Mouse (Mus musculus) forebrain, embryonic 16.5 days (tissue): Measurements from ENCODE around the gene Ttc27. TPM values are rescaled to one million over a fixed set of nuclear protein-coding genes. Genes with fewer than 3 reads are reported as not detected.
"Not testable (repeated sequence)": the region's sequence is repeated elsewhere in the genome, so short reads cannot be mapped to it uniquely, and the experiment has no call there.

Experiments used
- ATAC-seq: fragments of 200-750 bp; cut with Nextera tagmentation; 2 replicates; pipeline ENCODE4 v1.8.0; 2017; ENCODE audit warnings: mild to moderate bottlenecking, moderate library complexity
- H3K27ac ChIP-seq: fragments of 300-500 bp; sonication (generic); 2 replicates; pipeline ENCODE4 v1.5.1; 2014; ENCODE audit warnings: low read length, control low read depth
- H3K27me3 ChIP-seq: fragments of 300-500 bp; sonication (generic); replicated peaks from 2 replicates; pipeline ENCODE4 v1.6.1; 2014; ENCODE audit warnings: low read length; ENCODE audit not compliant: control insufficient read depth, insufficient read depth
- H3K36me3 ChIP-seq: fragments of 300-500 bp; sonication (generic); 2 replicates; pipeline ENCODE4 v1.6.1; 2014; ENCODE audit not compliant: control insufficient read depth, insufficient read depth
- H3K4me1 ChIP-seq: fragments of 300-500 bp; sonication (generic); replicated peaks from 2 replicates; pipeline ENCODE4 v1.6.1; 2014; ENCODE audit warnings: low read length; ENCODE audit not compliant: control insufficient read depth, insufficient read depth
- H3K4me2 ChIP-seq: fragments of 300-500 bp; sonication (generic); 2 replicates; pipeline ENCODE4 v1.6.1; 2014; ENCODE audit warnings: mild to moderate bottlenecking, low read length, control low read depth
- H3K4me3 ChIP-seq: fragments of 300-500 bp; sonication (generic); replicated peaks from 2 replicates; pipeline ENCODE4 v1.5.1; 2014; ENCODE audit warnings: mild to moderate bottlenecking, low read length, control low read depth
- H3K9ac ChIP-seq: fragments of 300-500 bp; sonication (generic); replicated peaks from 2 replicates; pipeline ENCODE4 v1.6.1; 2014; ENCODE audit warnings: low read depth, low read length, control low read depth
- H3K9me3 ChIP-seq: fragments of 300-500 bp; sonication (generic); 2 replicates; pipeline ENCODE4 v1.6.1; 2016; ENCODE audit warnings: low read length; ENCODE audit not compliant: control insufficient read depth
- WGBS: fragments of 180-500 bp; shearing (Covaris S2); extraction: QIAGEN DNeasy Blood & Tissue Kit; methylation state at CpG from one replicate; pipeline ENCODE4 v1.1.7; 2014; 5-methylcytosine and 5-hydroxymethylcytosine counted together
- polyA plus RNA-seq: library from polyadenylated mRNA; unstranded; fragments of >200 nt; fragmentation: Nextera tagmentation; extraction: Ambion mirVana; gene quantifications from 2 replicates; pipeline ENCODE4 v1.2.1, GENCODE M21; 2015

Gene Ttc27
- 17.9 and 18.8 TPM in 2 replicates for polyA plus RNA-seq

- under 1% methylated on average over 31 of the region's 31 CpGs for WGBS
Measured at GRCm38 (mm10) chr17:74717618-74718151, at the start of gene Ttc27. Ttc27 (plus strand) TSS chr17:74717732.

GRCm38 (mm10) chr17:74668010-74668409 is 49.5 kb upstream of the Ttc27 start:
- no peak overlapping the region for H3K27ac ChIP-seq
- H3K9ac ChIP-seq, result no peak overlapping the region
- no peaks in the 10 kb centered on the region for H3K9me3 ChIP-seq
- WGBS, result 83% methylated on average over 1 of the region's 1 CpGs
- no peaks in the 10 kb centered on the region for H3K27me3 ChIP-seq
- H3K4me3 ChIP-seq, result no peak overlapping the region
- H3K4me2 ChIP-seq, result no peak overlapping the region
- H3K4me1 ChIP-seq, result no peaks in the 10 kb centered on the region
- no peak for ATAC-seq
- peaks cover 18% of the 10 kb centered on the region for H3K36me3 ChIP-seq

More at GRCm38 (mm10) chr17:74717618-74718151, at the start of gene Ttc27:
- H3K4me2 ChIP-seq, result peak within 1 kb of the TSS; percentile 85
- H3K36me3 ChIP-seq, result peaks cover 3% of the 10 kb centered on the region; the same call in 1 of the 2 replicates
- H3K4me1 ChIP-seq, result peaks cover 7% of the 10 kb centered on the region
- ATAC-seq, result peak; percentile 93
- H3K27me3 ChIP-seq, result peaks cover 5% of the 10 kb centered on the region
- no peak within 1 kb of the TSS for H3K27ac ChIP-seq
- H3K9ac ChIP-seq, result peak within 1 kb of the TSS; percentile 62
- H3K9me3 ChIP-seq, result no peaks in the 10 kb centered on the region
- H3K4me3 ChIP-seq, result peak within 1 kb of the TSS; percentile 75

- Histone ChIP-seq H3K36me3 (peaks cover 13% of the 10 kb centered on the region), H3K4me2 (no peak overlapping the region)
- no peak for ATAC-seq
Measured at GRCm38 (mm10) chr17:74670031-74670430, 47.5 kb upstream of the Ttc27 start.

DNA sequence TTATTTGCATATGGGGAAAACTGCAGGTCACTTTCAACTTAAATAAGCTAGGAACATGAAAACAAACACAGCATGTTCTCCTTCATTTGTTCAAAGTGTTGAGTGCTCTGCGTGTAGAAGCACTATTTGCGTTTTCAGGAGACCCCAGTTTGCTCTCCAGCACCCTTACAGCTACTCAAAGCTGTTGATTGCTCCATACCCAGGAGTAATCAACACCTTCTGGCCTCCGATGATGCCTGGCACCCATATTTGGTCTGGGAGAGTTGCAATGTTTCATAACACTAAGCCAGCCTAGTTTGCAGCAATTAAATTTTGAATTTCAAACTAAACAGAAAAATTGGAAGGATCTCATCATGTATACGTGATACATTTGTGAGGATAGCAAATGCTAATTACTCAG is 45.1 kb upstream of the Ttc27 start:
- WGBS, result 77% methylated on average over 4 of the region's 4 CpGs
- Histone ChIP-seq H3K36me3 (peaks cover 15% of the 10 kb centered on the region), H3K4me3 (no peak overlapping the region)

More at GRCm38 (mm10) chr17:74670031-74670430, 47.5 kb upstream of the Ttc27 start:
- H3K27ac ChIP-seq, result no peak overlapping the region
- H3K4me1 ChIP-seq, result no peaks in the 10 kb centered on the region
- H3K9me3 ChIP-seq, result no peaks in the 10 kb centered on the region
- no peak overlapping the region for H3K4me3 ChIP-seq
- WGBS, result 93% methylated on average over 13 of the region's 13 CpGs
- H3K27me3 ChIP-seq, result no peaks in the 10 kb centered on the region
- no peak overlapping the region for H3K9ac ChIP-seq

DNA sequence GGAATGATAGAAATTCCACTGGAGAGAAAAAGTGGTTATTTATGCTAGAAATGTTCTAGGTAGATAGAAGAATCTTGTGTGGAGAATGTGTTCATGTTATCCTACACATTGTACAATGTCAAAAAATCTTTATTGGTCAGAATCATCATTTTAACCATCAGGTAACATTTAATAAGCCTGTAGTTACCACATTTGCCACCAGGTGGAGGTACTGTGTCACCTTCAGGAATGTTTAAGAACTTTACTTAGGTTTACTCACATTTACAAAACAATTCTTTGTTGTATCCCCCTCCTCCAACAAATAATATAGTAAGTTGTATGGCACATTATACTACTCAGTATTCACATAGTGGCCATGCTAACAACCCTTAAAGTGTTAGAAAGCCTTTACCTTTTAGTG is 44.3 kb upstream of the Ttc27 start:
- no peaks in the 10 kb centered on the region for H3K9me3 ChIP-seq
- H3K36me3 ChIP-seq, result peaks cover 19% of the 10 kb centered on the region
- no peak overlapping the region for H3K27ac ChIP-seq
- no peak overlapping the region for H3K4me2 ChIP-seq
- no peak overlapping the region for H3K4me3 ChIP-seq
- no peak overlapping the region for H3K9ac ChIP-seq
- H3K4me1 ChIP-seq, result no peaks in the 10 kb centered on the region
- no peak for ATAC-seq
- H3K27me3 ChIP-seq, result no peaks in the 10 kb centered on the region

More for the DNA sequence above, 45.1 kb upstream of the Ttc27 start:
- H3K4me2 ChIP-seq, result no peak overlapping the region
- no peak for ATAC-seq
- no peak overlapping the region for H3K27ac ChIP-seq
- H3K9ac ChIP-seq, result no peak overlapping the region
- no peaks in the 10 kb centered on the region for H3K4me1 ChIP-seq
- no peaks in the 10 kb centered on the region for H3K9me3 ChIP-seq
- H3K27me3 ChIP-seq, result no peaks in the 10 kb centered on the region

DNA sequence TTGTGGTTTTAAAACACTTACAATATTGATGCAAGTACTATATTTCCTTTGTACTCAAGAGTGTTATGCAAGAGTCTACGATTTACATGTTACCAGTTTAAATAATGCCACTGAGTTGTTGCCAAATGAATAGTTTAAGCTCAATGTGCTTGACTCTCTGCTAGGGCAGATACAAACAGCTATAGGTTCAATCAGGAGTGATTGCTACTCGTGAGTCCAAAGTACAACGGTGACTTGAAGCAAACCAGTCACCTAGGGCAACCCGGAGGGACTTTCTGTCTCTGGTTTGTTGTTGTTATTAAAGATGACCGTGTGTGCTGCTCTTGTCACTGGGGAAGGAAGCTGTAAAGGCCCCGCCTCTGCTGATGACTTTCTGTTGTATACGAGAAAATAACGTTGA is 39.5 kb upstream of the Ttc27 start:
- ATAC-seq, result no peak
- Histone ChIP-seq H3K27ac (no peak overlapping the region), H3K4me3 (no peak overlapping the region), H3K9me3 (no peaks in the 10 kb centered on the region), H3K36me3 (peaks cover 17% of the 10 kb centered on the region), H3K9ac (no peak overlapping the region), H3K4me1 (no peaks in the 10 kb centered on the region), H3K27me3 (no peaks in the 10 kb centered on the region), H3K4me2 (no peak overlapping the region)
- 93% methylated on average over 8 of the region's 8 CpGs for WGBS

DNA sequence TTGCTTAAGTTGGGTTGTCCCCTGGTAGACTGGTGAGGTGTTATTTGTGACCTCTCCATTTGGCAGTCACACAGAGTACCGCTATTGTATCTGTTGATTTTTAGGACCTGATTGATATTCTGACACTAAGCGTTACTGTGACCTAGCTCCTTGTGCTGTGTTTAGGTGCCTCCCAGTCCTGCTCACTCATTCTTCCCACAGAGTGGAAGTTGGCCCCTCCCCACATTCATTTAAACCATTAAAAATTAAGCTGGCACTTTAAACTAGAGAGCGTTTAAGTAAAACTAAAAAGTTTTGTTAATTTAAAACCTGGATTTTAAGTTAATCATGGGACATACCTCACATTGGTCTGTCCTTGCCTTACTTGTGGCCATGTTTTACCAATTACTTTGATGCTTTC is 32.6 kb upstream of the Ttc27 start:
- H3K36me3 ChIP-seq, result peaks cover 6% of the 10 kb centered on the region; the same call in 1 of the 2 replicates
- H3K4me1 ChIP-seq, result no peaks in the 10 kb centered on the region
- no peak overlapping the region for H3K27ac ChIP-seq
- no peaks in the 10 kb centered on the region for H3K9me3 ChIP-seq
- no peak overlapping the region for H3K4me2 ChIP-seq
- 92% methylated on average over 3 of the region's 3 CpGs for WGBS
- H3K4me3 ChIP-seq, result no peak overlapping the region
- H3K27me3 ChIP-seq, result no peaks in the 10 kb centered on the region
- ATAC-seq, result no peak
- H3K9ac ChIP-seq, result no peak overlapping the region

- no peak overlapping the region for H3K27ac ChIP-seq
- H3K9me3 ChIP-seq, result no peaks in the 10 kb centered on the region
- H3K4me2 ChIP-seq, result no peak overlapping the region
- H3K9ac ChIP-seq, result no peak overlapping the region
- peaks cover 24% of the 10 kb centered on the region for H3K36me3 ChIP-seq
- no peaks in the 10 kb centered on the region for H3K4me1 ChIP-seq
- 93% methylated on average over 2 of the region's 2 CpGs for WGBS
- no peak overlapping the region for H3K4me3 ChIP-seq
- ATAC-seq, result no peak
- no peaks in the 10 kb centered on the region for H3K27me3 ChIP-seq
Measured at GRCm38 (mm10) chr17:74688555-74688954, 29.0 kb upstream of the Ttc27 start.

DNA sequence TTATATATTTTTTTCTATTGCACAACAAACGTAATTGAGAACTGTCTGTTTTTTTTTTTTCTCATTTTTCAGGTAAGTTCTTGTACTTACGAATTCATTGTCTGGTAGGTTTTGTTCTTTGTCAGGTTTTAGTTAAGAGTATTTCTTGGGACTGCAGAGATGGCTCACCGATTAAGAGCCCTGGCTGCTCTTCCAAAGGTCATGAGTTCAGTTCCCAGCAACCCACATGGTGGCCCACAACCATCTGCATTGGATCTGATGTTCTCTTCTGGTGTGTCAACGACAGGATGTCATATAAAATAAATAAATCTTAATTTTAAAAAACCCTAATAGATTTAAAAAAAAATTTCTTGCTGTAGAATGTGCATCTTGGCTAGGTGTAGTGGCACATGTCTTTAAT is 28.1 kb upstream of the Ttc27 start:
- Histone ChIP-seq H3K9me3 (no peaks in the 10 kb centered on the region), H3K9ac (no peak overlapping the region), H3K27me3 (no peaks in the 10 kb centered on the region), H3K4me3 (no peak overlapping the region), H3K4me2 (no peak overlapping the region), H3K4me1 (no peaks in the 10 kb centered on the region), H3K36me3 (peaks cover 25% of the 10 kb centered on the region), H3K27ac (no peak overlapping the region)
- 97% methylated on average over 4 of the region's 4 CpGs for WGBS
- no peak for ATAC-seq

- H3K9ac ChIP-seq, H3K4me3 ChIP-seq, H3K27ac ChIP-seq, H3K4me1 ChIP-seq, ATAC-seq, H3K9me3 ChIP-seq, H3K27me3 ChIP-seq, H3K4me2 ChIP-seq: not testable (repeated sequence)
- peaks cover 37% of the 10 kb centered on the region for H3K36me3 ChIP-seq
- 92% methylated on average over 2 of the region's 2 CpGs for WGBS
Measured at GRCm38 (mm10) chr17:74701661-74702060, 15.9 kb upstream of the Ttc27 start.
